Mouse (Mus musculus) ES-E14 (cell line): ENCODE results near the gene Bmp2k.

ENCODE experiments used
- CHD2 ChIP-seq: IDR thresholded peaks from 2 replicates; pipeline ENCODE4 v1.6.1; 2014; ENCODE audit warnings: mild to moderate bottlenecking, low read depth, low read length, inconsistent platforms
- HCFC1 ChIP-seq: IDR thresholded peaks from 2 replicates; pipeline ENCODE4 v1.6.1; 2012; ENCODE audit warnings: low read length, inconsistent platforms, borderline replicate concordance; ENCODE audit not compliant: insufficient read depth
- MAFK ChIP-seq: IDR thresholded peaks from 2 replicates; pipeline ENCODE4 v1.6.1; 2014; ENCODE audit warnings: mild to moderate bottlenecking, low read depth, low read length, inconsistent platforms; ENCODE audit not compliant: insufficient read depth
- ZC3H11A ChIP-seq: IDR thresholded peaks from 2 replicates; pipeline ENCODE4 v1.6.1; 2012; ENCODE audit warnings: low read depth, mild to moderate bottlenecking, inconsistent platforms, low read length, borderline replicate concordance
- ZNF384 ChIP-seq: IDR thresholded peaks from 2 replicates; pipeline ENCODE4 v1.6.1; 2012; ENCODE audit warnings: low read depth, low read length, inconsistent platforms

GRCm38 (mm10) chr5:96999601-97000000 is 2.1 kb downstream of the Bmp2k start:
- TF ChIP-seq HCFC1 = no peak
- no peak for TF ChIP-seq ZNF384
- TF ChIP-seq ZC3H11A = no peak
- no peak for TF ChIP-seq MAFK
- TF ChIP-seq CHD2 = no peak
